Mouse (Mus musculus) kidney, embryonic 15.5 days (tissue): ENCODE measurements around the gene Akap6. TPM values are rescaled to one million over a fixed set of nuclear protein-coding genes. Genes with fewer than 3 reads are reported as not detected.

Experiments used
- ATAC-seq: fragments of 200-750 bp; cut with Nextera tagmentation; replicated peaks from 2 replicates; pipeline ENCODE4 v1.8.0; 2017; ENCODE audit warnings: moderate TSS enrichment; ENCODE audit not compliant: low FRiP score
- H3K27ac ChIP-seq: fragments of 300-500 bp; sonication (generic); 2 replicates; pipeline ENCODE4 v1.5.1; 2015; ENCODE audit warnings: mild to moderate bottlenecking, inconsistent platforms
- H3K27me3 ChIP-seq: fragments of 300-500 bp; sonication (generic); 2 replicates; pipeline ENCODE4 v1.6.1; 2015; ENCODE audit warnings: inconsistent platforms
- H3K36me3 ChIP-seq: fragments of 300-500 bp; sonication (generic); 2 replicates; pipeline ENCODE4 v1.6.1; 2015; ENCODE audit warnings: inconsistent platforms
- H3K4me1 ChIP-seq: fragments of 300-500 bp; sonication (generic); 2 replicates; pipeline ENCODE4 v1.6.1; 2015; ENCODE audit warnings: inconsistent platforms
- H3K4me2 ChIP-seq: fragments of 300-500 bp; sonication (generic); 2 replicates; pipeline ENCODE4 v1.6.1; 2015; ENCODE audit warnings: moderate library complexity, mild to moderate bottlenecking, inconsistent platforms
- H3K4me3 ChIP-seq: fragments of 300-500 bp; sonication (generic); replicated peaks from 2 replicates; pipeline ENCODE4 v1.5.1; 2015; ENCODE audit warnings: mild to moderate bottlenecking, inconsistent platforms
- H3K9ac ChIP-seq: fragments of 300-500 bp; sonication (generic); 2 replicates; pipeline ENCODE4 v1.6.1; 2015; ENCODE audit warnings: mild to moderate bottlenecking, inconsistent platforms
- H3K9me3 ChIP-seq: fragments of 300-500 bp; sonication (generic); replicated peaks from 2 replicates; pipeline ENCODE4 v1.6.1; 2016; ENCODE audit warnings: inconsistent platforms
- WGBS: fragments of 180-500 bp; shearing (Covaris S2); methylation state at CpG from one replicate; pipeline ENCODE4 v1.1.7; 2015; ENCODE audit warnings: mixed read lengths; 5-methylcytosine and 5-hydroxymethylcytosine counted together
- polyA plus RNA-seq: library from polyadenylated mRNA; unstranded; fragments of >200 nt; fragmentation: Nextera tagmentation; extraction: Ambion mirVana; gene quantifications from 2 replicates; pipeline ENCODE4 v1.2.1, GENCODE M21; 2015

The Akap6 gene
- polyA plus RNA-seq, 1 experiment from 2014 or later = 0.78 TPM

DNA sequence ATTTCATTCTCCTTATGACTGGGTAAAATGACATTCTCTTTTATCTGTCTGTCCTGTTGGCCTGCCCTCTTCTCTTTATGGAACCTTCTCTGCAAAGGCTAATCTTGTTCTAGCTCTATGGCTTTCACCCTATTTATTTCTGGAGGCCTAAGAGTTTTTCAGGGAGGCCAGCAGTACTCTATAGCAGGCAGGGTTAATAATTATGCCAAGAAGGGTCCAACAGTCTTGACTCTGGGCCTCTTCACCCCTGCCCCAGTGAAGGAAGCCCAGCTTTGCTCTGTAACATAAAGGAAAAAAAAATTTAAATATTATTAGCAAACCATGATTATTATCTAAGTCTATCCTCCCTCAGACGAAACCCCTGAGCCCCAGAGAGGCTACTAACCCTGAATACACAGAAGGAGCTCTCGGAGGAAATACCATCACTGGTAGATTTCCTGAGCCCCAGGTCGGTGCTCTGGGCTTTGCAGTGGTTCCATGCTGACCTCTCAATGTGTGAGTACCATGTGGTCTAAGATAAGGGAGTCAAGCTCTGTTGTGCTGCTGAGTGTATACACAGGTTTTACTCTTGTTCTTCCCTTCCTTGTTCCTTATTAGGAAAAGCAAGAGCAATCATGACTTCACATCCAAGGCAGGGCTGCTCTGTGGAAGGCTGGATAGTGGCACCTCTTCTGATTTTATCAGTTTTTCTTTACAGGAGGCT, 1.6 kb upstream of the Akap6 start:
- Histone ChIP-seq H3K9me3 (no peaks in the 10 kb centered on the region), H3K4me3 (no peak overlapping the region), H3K9ac (no peak overlapping the region), H3K27me3 (no peaks in the 10 kb centered on the region), H3K4me1 (peaks cover 16% of the 10 kb centered on the region), H3K27ac (no peak overlapping the region; the same call in 1 of the 2 replicates), H3K36me3 (no peaks in the 10 kb centered on the region), H3K4me2 (no peak overlapping the region)
- 64% methylated on average over 3 of the region's 3 CpGs for WGBS
- no peak for ATAC-seq

DNA sequence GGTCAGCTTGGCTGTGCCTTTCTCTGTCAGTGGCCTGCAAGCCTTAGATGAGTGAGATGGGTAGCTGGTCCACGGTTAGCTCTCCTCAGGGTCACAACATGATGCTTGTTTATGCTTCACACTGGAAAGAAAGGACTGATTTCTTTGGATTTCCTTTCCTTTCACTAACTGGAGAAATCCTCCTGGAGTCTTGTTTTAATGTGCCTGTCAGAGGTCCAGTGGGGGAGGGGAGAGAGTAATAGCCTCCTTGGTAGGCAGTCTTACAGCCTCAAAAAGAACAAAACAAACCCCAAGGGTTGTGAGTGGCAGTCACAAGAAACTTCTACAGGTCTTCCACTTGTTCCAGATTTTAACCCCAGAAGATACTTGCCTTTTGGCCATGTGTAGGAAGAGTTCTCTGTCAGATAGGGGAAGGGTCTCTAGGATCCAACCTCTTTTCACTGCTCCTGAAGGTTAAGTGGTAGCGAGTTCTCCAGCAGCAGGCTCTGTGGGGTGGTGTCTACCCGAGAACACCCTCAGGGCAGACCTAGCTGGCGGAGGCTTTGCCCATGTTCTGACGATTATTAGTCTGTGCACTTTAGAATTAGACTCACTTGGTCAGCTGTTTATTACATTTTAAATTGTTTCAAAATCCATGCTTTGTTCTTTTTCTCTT, 780 bp upstream of the Akap6 start:
- 62% methylated on average over 5 of the region's 5 CpGs for WGBS
- Histone ChIP-seq H3K27me3 (no peaks in the 10 kb centered on the region), H3K9ac (no peak overlapping the region), H3K27ac (no peak overlapping the region), H3K4me1 (peaks cover 16% of the 10 kb centered on the region), H3K4me2 (no peak overlapping the region), H3K36me3 (no peaks in the 10 kb centered on the region), H3K9me3 (no peaks in the 10 kb centered on the region), H3K4me3 (no peak overlapping the region)
- no peak for ATAC-seq

DNA sequence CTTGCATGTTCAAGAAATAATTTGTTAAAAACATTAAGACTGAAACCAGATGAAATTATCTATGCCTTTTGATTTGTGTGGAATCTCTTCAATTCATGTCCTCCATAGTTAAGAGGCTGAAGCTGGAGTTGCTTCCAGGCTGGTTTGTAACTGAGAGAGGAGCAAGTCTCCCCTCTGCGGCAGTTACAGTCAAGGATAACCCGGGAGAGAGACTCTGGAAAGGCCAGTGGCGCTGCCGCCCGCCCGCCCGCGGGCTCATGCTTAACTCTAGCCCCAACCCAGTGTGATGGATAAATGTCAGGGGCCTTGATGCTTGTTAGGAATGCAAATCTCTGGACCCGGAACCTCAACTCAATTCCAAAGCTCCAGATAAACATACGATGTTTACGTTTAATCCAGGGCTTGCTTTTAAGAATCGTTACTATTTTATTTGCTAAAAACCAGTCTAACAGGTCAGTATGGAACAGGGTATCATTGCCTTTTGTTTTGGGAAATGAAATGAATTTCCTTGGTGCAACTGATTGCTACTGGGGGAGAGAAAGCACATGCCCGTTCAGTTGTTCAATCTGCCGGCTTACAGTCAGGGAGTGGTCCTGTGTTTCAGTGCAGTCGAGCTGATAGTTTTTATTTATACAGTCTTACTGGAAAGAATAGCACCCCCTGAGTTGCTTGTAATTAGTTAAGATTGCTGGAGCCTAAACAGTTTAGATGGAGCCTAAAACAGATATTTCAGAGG, 946 bp downstream of the Akap6 start:
- no peak for ATAC-seq
- WGBS = 41% methylated on average over 15 of the region's 15 CpGs
- no peak overlapping the region for H3K27ac ChIP-seq

DNA sequence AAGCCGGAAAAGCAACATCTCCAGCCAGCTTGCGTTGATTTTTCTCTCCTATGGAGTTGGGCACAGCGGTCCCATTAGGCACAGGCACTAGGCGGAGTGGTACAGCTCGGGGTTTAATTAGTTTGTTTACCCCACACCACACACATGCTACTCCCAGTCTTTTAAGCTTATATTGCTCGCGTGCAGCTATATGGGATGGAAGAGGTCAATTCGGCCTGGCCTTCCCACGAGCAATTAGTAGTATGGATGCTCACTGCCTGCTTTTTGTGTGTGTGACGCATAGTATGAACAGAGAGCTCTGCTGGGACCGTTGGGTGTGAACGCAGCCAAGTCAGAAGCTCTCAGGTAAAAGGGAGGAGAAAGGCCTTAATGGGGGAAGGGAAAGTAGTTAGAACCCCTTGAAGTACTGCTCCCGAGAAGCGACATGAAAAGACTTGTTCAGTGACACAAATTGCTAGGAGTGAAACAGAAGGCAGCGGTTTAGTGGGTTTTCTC, 1.6 kb downstream of the Akap6 start:
- Histone ChIP-seq H3K27ac (no peak overlapping the region), H3K9ac (peak overlapping the region; percentile 23; the same call in 1 of the 2 replicates)
- 27% methylated on average over 15 of the region's 15 CpGs for WGBS

More for the DNA sequence above, 946 bp downstream of the Akap6 start:
- Histone ChIP-seq H3K4me2 (peak overlapping the region; percentile 59), H3K9me3 (no peaks in the 10 kb centered on the region), H3K36me3 (no peaks in the 10 kb centered on the region), H3K4me1 (peaks cover 16% of the 10 kb centered on the region), H3K4me3 (peak overlapping the region; percentile 31), H3K27me3 (no peaks in the 10 kb centered on the region), H3K9ac (peak overlapping the region; percentile 23; the same call in 1 of the 2 replicates)

DNA sequence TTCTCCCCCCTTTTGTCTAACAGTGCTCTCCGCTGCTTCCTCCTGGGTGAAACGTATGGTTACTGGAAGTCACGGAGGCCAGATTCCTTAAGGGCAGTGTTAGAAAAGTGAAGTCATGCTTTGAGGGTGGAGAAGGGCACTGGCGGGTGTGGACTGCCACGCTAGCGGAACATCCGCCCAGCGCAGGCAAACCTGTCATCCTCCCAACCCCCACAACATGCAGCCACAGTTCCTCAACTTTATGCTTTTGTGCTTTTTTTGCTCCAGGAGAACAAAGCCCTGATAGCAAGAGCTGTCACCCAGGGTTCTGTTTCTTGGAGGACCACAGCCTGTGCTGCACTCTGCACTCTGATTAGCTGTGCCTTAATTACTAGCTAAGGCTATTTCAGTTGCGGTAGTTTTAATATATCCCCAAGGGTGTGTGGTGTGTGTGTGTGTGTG, 2.0 kb downstream of the Akap6 start:
- H3K9me3 ChIP-seq = no peaks in the 10 kb centered on the region
- H3K4me3 ChIP-seq = peak overlapping the region; percentile 31
- 14% methylated on average over 9 of the region's 9 CpGs for WGBS

More for the DNA sequence above, 1.6 kb downstream of the Akap6 start:
- Histone ChIP-seq H3K4me3 (peak overlapping the region; percentile 31), H3K36me3 (no peaks in the 10 kb centered on the region), H3K4me1 (peaks cover 16% of the 10 kb centered on the region), H3K27me3 (no peaks in the 10 kb centered on the region), H3K4me2 (peak overlapping the region; percentile 59), H3K9me3 (no peaks in the 10 kb centered on the region)
- ATAC-seq = peak; percentile 30; the same call in 1 of the 2 replicates

DNA sequence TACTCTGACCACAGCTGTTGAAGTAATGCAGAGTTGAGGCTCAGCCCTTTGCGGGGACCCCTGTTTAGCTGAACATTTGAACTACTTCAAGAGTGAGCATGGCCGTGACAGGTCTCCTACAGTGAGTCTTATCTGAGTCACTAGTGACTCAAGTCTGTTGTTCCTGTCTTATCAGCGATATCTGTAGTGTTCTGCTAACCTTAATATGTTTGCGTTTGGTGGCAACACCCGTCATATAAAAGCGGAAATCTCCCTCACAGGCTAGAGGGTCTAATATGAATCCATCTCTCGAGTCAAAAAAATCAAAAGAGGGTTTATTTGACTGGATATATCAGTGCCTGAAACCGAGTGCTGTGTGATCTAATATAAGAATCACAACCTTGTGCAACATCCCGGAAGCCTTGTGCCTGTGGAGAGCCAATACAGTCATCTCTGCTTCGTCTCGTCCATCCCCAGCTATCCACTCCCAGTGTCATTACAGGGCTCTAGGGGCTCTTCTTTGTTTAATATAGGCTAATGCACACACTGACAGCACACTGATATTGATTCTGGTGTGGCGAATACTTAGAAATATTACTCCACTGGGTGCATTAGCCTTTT, 3.3 kb downstream of the Akap6 start:
- H3K36me3 ChIP-seq = no peaks in the 10 kb centered on the region
- H3K4me2 ChIP-seq = no peak overlapping the region
- no peak overlapping the region for H3K27ac ChIP-seq
- no peak overlapping the region for H3K4me3 ChIP-seq
- H3K27me3 ChIP-seq = no peaks in the 10 kb centered on the region
- H3K9me3 ChIP-seq = no peaks in the 10 kb centered on the region
- peaks cover 16% of the 10 kb centered on the region for H3K4me1 ChIP-seq
- no peak overlapping the region for H3K9ac ChIP-seq
- 86% methylated on average over 12 of the region's 12 CpGs for WGBS
- no peak for ATAC-seq

More for the DNA sequence above, 2.0 kb downstream of the Akap6 start:
- H3K4me1 ChIP-seq = peaks cover 16% of the 10 kb centered on the region
- H3K27me3 ChIP-seq = no peaks in the 10 kb centered on the region
- H3K27ac ChIP-seq = no peak overlapping the region
- peak overlapping the region; percentile 59 for H3K4me2 ChIP-seq
- ATAC-seq = peak; percentile 74
- no peaks in the 10 kb centered on the region for H3K36me3 ChIP-seq
- H3K9ac ChIP-seq = 0 out of 2 replicates have a peak overlapping the region, but pooled peaks have one; percentile 23

DNA sequence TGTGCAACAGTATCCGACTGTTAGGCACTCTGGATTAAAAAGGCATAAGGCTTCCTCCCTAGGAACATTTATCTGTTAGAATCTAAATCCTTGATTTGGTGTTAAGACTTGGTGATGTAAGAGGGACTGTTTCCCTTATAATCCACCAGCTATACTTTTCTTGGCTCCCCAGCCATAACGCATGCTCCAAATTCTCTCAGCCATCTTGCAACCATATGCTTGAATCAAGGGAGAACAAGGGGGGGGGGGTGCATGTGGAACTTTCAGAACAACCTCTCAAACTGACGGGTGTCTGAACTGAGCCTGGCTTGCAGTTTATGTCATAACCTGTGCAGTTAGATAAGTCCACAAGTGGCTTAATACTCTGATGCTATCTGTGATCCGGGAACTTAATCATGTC, 4.9 kb downstream of the Akap6 start:
- H3K9me3 ChIP-seq = no peaks in the 10 kb centered on the region
- peaks cover 16% of the 10 kb centered on the region for H3K4me1 ChIP-seq
- no peak overlapping the region for H3K4me2 ChIP-seq
- ATAC-seq = no peak
- H3K9ac ChIP-seq = no peak overlapping the region
- no peak overlapping the region for H3K4me3 ChIP-seq
- 68% methylated on average over 4 of the region's 4 CpGs for WGBS
- no peaks in the 10 kb centered on the region for H3K27me3 ChIP-seq
- no peaks in the 10 kb centered on the region for H3K36me3 ChIP-seq
- H3K27ac ChIP-seq = no peak overlapping the region

DNA sequence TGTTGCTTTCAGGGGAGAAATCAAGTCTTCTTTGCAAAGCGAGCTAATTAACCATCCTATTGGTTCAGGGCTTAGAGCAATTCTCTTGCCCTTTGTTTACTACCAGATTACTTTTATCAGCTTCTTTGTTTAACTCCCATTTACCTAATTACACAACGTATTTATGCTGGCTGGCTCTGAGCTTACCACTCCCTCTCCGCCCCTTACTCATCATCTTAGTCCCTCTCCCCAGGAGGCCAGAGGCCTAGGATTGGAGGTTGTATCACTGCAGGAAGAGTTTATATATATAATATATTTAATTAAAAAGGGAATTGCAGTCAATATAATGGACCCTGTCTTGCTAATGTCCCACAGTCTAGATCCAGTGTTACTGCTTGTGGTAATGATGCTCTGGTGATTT, 5.6 kb downstream of the Akap6 start:
- no peaks in the 10 kb centered on the region for H3K9me3 ChIP-seq
- H3K27ac ChIP-seq = no peak overlapping the region
- 63% methylated on average over 3 of the region's 3 CpGs for WGBS
- no peaks in the 10 kb centered on the region for H3K27me3 ChIP-seq
- peaks cover 16% of the 10 kb centered on the region for H3K4me1 ChIP-seq
- H3K36me3 ChIP-seq = no peaks in the 10 kb centered on the region
- H3K4me3 ChIP-seq = no peak overlapping the region
- H3K9ac ChIP-seq = no peak overlapping the region
- no peak overlapping the region for H3K4me2 ChIP-seq
- no peak for ATAC-seq

DNA sequence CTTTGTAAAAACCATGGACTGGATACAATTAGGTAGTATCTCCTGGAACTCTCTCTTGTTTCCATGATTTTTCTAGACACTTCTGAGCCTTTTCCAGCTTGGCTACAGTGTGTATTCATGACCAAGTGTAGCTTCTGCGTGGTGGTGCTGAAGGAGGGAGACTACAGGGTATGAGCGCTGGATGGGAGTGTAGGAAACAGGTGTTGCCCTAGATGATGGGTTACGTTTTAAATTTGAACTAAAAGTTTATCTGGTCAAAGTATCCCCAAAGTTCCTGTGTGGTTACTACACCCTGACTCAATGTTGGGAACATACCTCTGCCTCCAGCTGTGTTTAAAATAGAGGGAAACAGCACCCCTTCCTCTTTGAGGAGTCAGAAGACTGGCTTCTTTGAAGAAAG, 12.2 kb downstream of the Akap6 start:
- 96% methylated on average over 3 of the region's 3 CpGs for WGBS
- Histone ChIP-seq H3K4me3 (no peak overlapping the region), H3K9me3 (no peaks in the 10 kb centered on the region), H3K27ac (no peak overlapping the region), H3K36me3 (no peaks in the 10 kb centered on the region), H3K9ac (no peak overlapping the region), H3K4me2 (no peak overlapping the region), H3K27me3 (no peaks in the 10 kb centered on the region), H3K4me1 (no peaks in the 10 kb centered on the region)
- no peak for ATAC-seq

DNA sequence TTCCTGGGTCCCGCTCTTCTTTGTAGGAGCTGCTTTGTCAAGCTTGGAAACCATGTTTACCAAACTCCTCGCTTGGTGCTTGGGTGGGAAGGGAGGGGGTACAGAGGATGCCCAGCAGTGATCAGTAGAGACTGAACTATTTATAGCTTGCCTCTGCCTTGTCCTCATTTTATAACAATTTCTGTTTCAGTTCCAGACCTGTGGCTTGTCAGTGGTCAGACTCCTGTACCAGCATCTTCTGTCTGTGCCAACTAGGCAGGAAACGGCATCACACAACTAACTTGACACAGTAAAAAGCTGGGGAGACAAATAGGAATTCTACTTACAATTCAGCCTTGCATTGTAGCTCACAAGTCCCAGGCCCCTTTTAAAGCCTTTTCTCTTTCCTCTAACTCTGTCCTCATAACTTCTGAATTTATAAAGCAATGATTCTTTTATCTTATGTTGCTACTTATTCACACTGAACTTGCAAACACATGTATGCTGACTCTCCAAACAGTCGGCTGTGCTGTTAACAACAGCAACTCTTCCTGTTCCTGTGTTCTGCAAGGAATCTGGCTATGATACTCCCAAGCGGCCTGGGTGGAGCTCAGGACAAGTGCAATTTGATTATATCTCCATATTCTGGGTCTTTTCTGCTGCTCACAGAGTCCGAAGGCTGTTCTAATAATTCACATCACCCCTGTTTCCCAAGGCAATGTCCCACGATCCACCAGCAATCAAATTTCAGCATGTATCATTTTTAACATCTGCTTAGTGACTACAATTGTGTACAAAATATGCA, 12.9 kb downstream of the Akap6 start:
- Histone ChIP-seq H3K9me3 (no peaks in the 10 kb centered on the region), H3K4me3 (no peak overlapping the region), H3K9ac (no peak overlapping the region), H3K27me3 (no peaks in the 10 kb centered on the region), H3K4me2 (no peak overlapping the region), H3K4me1 (no peaks in the 10 kb centered on the region), H3K27ac (no peak overlapping the region), H3K36me3 (no peaks in the 10 kb centered on the region)
- ATAC-seq = no peak
- 73% methylated on average over 7 of the region's 7 CpGs for WGBS

DNA sequence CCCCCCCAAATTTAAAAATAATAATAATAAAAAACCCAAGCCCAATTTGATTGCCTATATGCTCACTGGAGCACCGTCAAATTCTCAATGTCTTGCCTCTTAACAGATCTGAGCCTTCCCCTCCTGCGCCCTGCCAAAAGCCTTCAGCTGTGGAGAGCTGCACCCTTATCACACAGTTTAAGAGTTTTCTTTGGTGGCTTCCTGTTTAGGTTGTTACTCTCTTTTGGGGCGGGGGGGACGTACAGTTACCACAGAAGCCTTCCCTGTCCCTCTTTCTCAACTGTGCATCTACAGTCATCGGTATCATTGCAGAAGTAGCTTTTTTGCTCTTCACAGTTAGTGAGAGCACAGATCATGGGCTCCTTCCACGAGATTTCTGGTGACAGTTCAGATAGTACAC, 19.2 kb downstream of the Akap6 start:
- H3K36me3 ChIP-seq = no peaks in the 10 kb centered on the region
- H3K27ac ChIP-seq = no peak overlapping the region
- no peak overlapping the region for H3K4me2 ChIP-seq
- 89% methylated on average over 6 of the region's 6 CpGs for WGBS
- no peaks in the 10 kb centered on the region for H3K27me3 ChIP-seq
- H3K4me3 ChIP-seq = no peak overlapping the region
- H3K9me3 ChIP-seq = no peaks in the 10 kb centered on the region
- no peak overlapping the region for H3K9ac ChIP-seq
- no peaks in the 10 kb centered on the region for H3K4me1 ChIP-seq
- ATAC-seq = no peak
